Mouse (Mus musculus) urinary bladder, postnatal 4 days (tissue): Measurements from ENCODE around the gene Mrps23.
"Not testable (repeated sequence)": the region's sequence is repeated elsewhere in the genome, so short reads cannot be mapped to it uniquely, and the experiment has no call there.

Experiments used
- DNase-seq, 2 experiments: peaks; one replicate each; pipeline ENCODE4 v3.0.0; 2021 to 2022; ENCODE audit warnings: low spot score in 2 of 2

Gene Mrps23

GRCm38 (mm10) chr11:88173386-88174025, 30.7 kb upstream of the Mrps23 start:
- DNase-seq, result no peak

- no peak for DNase-seq
These were observed 23.7 kb upstream of the Mrps23 start for GRCm38 (mm10) chr11:88180467-88180958.

GRCm38 (mm10) chr11:88180959-88181619, 23.1 kb upstream of the Mrps23 start:
- peak; percentile 79 to 81 for DNase-seq

- no peak for DNase-seq
These were observed 19.5 kb upstream of the Mrps23 start for GRCm38 (mm10) chr11:88184632-88185180.

- DNase-seq, result no peak
These were observed 17.9 kb upstream of the Mrps23 start for GRCm38 (mm10) chr11:88186078-88186946.

GRCm38 (mm10) chr11:88186947-88187243, 17.3 kb upstream of the Mrps23 start:
- no peak for DNase-seq

- peak; percentile 83 to 88 for DNase-seq
These were observed 16.6 kb upstream of the Mrps23 start for GRCm38 (mm10) chr11:88187417-88188133.

GRCm38 (mm10) chr11:88188216-88188615, 16.0 kb upstream of the Mrps23 start:
- no peak for DNase-seq

GRCm38 (mm10) chr11:88188635-88189034, 15.6 kb upstream of the Mrps23 start:
- no peak for DNase-seq

- peak in 1 of 2 experiments; percentile 45 for DNase-seq
These were observed 11.6 kb upstream of the Mrps23 start for GRCm38 (mm10) chr11:88192595-88192994.

- DNase-seq, result no peak
These were observed 10.9 kb upstream of the Mrps23 start for GRCm38 (mm10) chr11:88193098-88193823.

GRCm38 (mm10) chr11:88193824-88194696, 10.1 kb upstream of the Mrps23 start:
- no peak for DNase-seq

- not testable (repeated sequence) for DNase-seq
These were observed 8.5 kb upstream of the Mrps23 start for GRCm38 (mm10) chr11:88195699-88196098.

- peak; percentile 56 to 69 for DNase-seq
These were observed 7.0 kb upstream of the Mrps23 start for GRCm38 (mm10) chr11:88197153-88197576.

GRCm38 (mm10) chr11:88198223-88198622, 6.0 kb upstream of the Mrps23 start:
- no peak for DNase-seq

- no peak for DNase-seq
These were observed 3.0 kb upstream of the Mrps23 start for GRCm38 (mm10) chr11:88201172-88201571.

GRCm38 (mm10) chr11:88202077-88202476, 2.1 kb upstream of the Mrps23 start:
- no peak for DNase-seq

GRCm38 (mm10) chr11:88204593-88205368, 593 bp downstream of the Mrps23 start:
- no peak for DNase-seq

GRCm38 (mm10) chr11:88206576-88206975, 2.4 kb downstream of the Mrps23 start:
- DNase-seq, result not testable (repeated sequence)
